Mouse (Mus musculus) lung, adult 10 weeks (tissue): Measurements from ENCODE around the gene Nmt1. TPM values are rescaled to one million over a fixed set of nuclear protein-coding genes. Genes with fewer than 3 reads are reported as not detected.

ENCODE experiments used
- polyA plus RNA-seq: library from polyadenylated mRNA; stranded (reverse); fragments of 350-450 nt; fragmentation: Illumina TruSeq; extraction: RNeasy Lipid Tissue Mini Kit (QIAGEN cat#74804); gene quantifications from one replicate; pipeline ENCODE4 v1.2.3, GENCODE M21; 2014; ENCODE audit warnings: low read depth, low replicate concordance; ENCODE audit not compliant: insufficient read depth

The Nmt1 gene
- polyA plus RNA-seq: 28.8 TPM

GRCm38 (mm10) chr11:103028176-103028891 lies at the start of gene Nmt1, which contains the start of gene Dcakd:
Gene Nmt1, plus strand, starts transcription at chr11:103028190.
Gene Dcakd, minus strand, starts transcription at chr11:103028333.

DNA sequence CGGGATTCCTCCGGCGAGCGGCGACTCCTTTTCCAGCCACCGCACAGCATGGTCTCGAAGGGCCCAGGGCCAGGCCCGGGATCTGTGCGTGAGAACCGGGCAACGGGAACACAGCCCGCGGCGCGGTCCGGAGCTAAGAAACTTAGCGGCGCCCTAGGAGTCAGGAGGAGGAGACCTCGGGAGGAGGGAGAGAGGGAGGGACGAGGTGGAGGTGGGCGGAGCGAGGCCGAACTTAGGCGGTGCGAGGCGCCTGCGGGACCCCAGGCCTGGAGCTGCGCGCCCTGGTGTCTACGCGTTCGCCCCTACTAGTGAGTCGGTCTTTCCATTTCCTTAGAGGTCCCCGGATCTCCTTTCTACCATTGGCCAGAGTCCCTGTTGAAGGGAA lies 73.5 kb downstream of the Nmt1 start, which contains the start of the genes Plcd3 and Acbd4:
Plcd3 (minus strand) TSS at position 178 of the 385 bp plus-strand sequence.
Acbd4 (plus strand) TSS at position 202 of the 385 bp plus-strand sequence.

GRCm38 (mm10) chr11:103116008-103116818 lies 88.2 kb downstream of the Nmt1 start, which contains the start of gene Hexim1:
Gene Hexim1, plus strand, starts transcription at chr11:103116231.

Other genes starting within 250 kb of the Nmt1 start
- 14.6 TPM for gene Gjc1, start 208.5 kb upstream of the Nmt1 start, polyA plus RNA-seq
- gene Higd1b, start 192.3 kb upstream of the Nmt1 start, polyA plus RNA-seq: 81.5 TPM
- gene Eftud2, start 147.2 kb upstream of the Nmt1 start, polyA plus RNA-seq: 33.4 TPM
- gene Ccdc103, start 147.0 kb upstream of the Nmt1 start, polyA plus RNA-seq: 2.9 TPM
- gene Fam187a, start 143.0 kb upstream of the Nmt1 start, polyA plus RNA-seq: not detected
- 0.09 TPM for gene Gfap, start 127.3 kb upstream of the Nmt1 start, polyA plus RNA-seq
- gene Kif18b, start 103.1 kb upstream of the Nmt1 start, polyA plus RNA-seq: not detected
- 0.15 TPM for gene C1ql1, start 81.5 kb upstream of the Nmt1 start, polyA plus RNA-seq
- 19.7 TPM for gene Dcakd, start 143 bp downstream of the Nmt1 start, polyA plus RNA-seq
- 4.0 TPM for gene Plcd3, start 73.5 kb downstream of the Nmt1 start, polyA plus RNA-seq
- gene Acbd4, start 73.5 kb downstream of the Nmt1 start, polyA plus RNA-seq: 35.5 TPM
- gene Hexim1, start 88.0 kb downstream of the Nmt1 start, polyA plus RNA-seq: 25.9 TPM
- 1.9 TPM for gene Hexim2, start 104.2 kb downstream of the Nmt1 start, polyA plus RNA-seq
- gene Fmnl1, start 142.9 kb downstream of the Nmt1 start, polyA plus RNA-seq: 16.7 TPM
- not detected for gene 1700023F06Rik, start 180.4 kb downstream of the Nmt1 start, polyA plus RNA-seq
- not detected for gene Spata32, start 190.2 kb downstream of the Nmt1 start, polyA plus RNA-seq
- 4.7 TPM for gene Map3k14, start 239.3 kb downstream of the Nmt1 start, polyA plus RNA-seq